Mouse (Mus musculus) lung, adult 2 months (tissue): Measurements from ENCODE around the gene Enho.

Experiments used
- CTCF ChIP-seq: fragments of 200-500 bp; IDR thresholded peaks from 2 replicates; pipeline ENCODE4 v1.5.1; 2011; ENCODE audit warnings: mild to moderate bottlenecking, low read length, control low read depth; ENCODE audit not compliant: insufficient read depth
- POLR2A ChIP-seq: fragments of 200-500 bp; IDR thresholded peaks from 2 replicates; pipeline ENCODE4 v1.6.1; 2011; ENCODE audit warnings: low read depth, mild to moderate bottlenecking, control low read depth, low read length, borderline replicate concordance; ENCODE audit errors: extremely low read depth

DNA sequence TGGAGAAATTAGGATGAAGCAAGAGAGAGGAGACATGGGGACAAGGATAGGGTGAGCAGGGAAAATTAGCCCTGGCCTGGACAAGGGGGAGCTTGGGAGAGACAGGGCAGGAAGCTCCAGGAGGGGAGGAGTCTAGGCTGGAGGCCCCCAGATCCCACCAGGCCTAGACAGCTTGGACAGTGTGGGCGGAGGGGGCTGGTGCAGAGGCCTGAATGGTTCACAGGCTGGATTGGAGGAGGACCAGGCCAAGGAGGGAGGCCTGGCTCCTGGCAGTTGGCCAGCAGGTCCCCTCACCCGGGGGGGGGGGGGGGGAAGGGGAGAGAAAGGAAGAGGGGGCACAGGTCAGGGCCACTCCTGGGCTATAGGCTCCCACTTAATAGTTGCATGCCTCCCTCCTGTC lies 39.2 kb upstream of the Enho start:
- TF ChIP-seq POLR2A: no peak
- no peak for TF ChIP-seq CTCF
